Mouse (Mus musculus) small intestine, adult 2 months (tissue): ENCODE data around the gene Ms4a5.

Experiments used
- CTCF ChIP-seq: fragments of 200-500 bp; IDR thresholded peaks from 2 replicates; pipeline ENCODE4 v1.5.1; 2012; ENCODE audit warnings: low read depth, mild to moderate bottlenecking, control low read depth, inconsistent platforms, low read length, moderate library complexity, mixed read lengths; ENCODE audit not compliant: insufficient replicate concordance, insufficient read length; ENCODE audit errors: extremely low read depth
- POLR2A ChIP-seq: fragments of 200-500 bp; IDR thresholded peaks from 2 replicates; pipeline ENCODE4 v1.6.1; 2012; ENCODE audit warnings: low read depth, mild to moderate bottlenecking, control low read depth, inconsistent platforms, low read length, moderate library complexity

- TF ChIP-seq POLR2A (no peak), CTCF (no peak)
Observed at GRCm38 (mm10) chr19:11283773-11284172, at the start of gene Ms4a5.
